Mouse (Mus musculus): ENCODE data around the gene Krtap28-10.

The Krtap28-10 gene

GRCm38 (mm10) chr1:83042380-83042779 lies at the start of gene Krtap28-10:
Krtap28-10 (minus strand) TSS chr1:83042480.
- in situ Hi-C loops (cut with MboI), result no loop called here

GRCm38 (mm10) chr1:83091268-83091667 lies 49.0 kb upstream of the Krtap28-10 start:
- in situ Hi-C loops (cut with MboI), result no loop called here

GRCm38 (mm10) chr1:83084790-83085189 lies 42.5 kb upstream of the Krtap28-10 start:
- in situ Hi-C loops (cut with MboI), result no loop called here

- in situ Hi-C loops (cut with MboI), result no loop called here
Measured at GRCm38 (mm10) chr1:83077016-83077415, 34.7 kb upstream of the Krtap28-10 start.

GRCm38 (mm10) chr1:83076190-83076917 lies 34.1 kb upstream of the Krtap28-10 start:
- in situ Hi-C loops (cut with MboI), result no loop called here

- in situ Hi-C loops (cut with MboI), result no loop called here
Measured at GRCm38 (mm10) chr1:83075526-83076189, 33.4 kb upstream of the Krtap28-10 start.

GRCm38 (mm10) chr1:83067205-83067604 lies 24.9 kb upstream of the Krtap28-10 start:
- in situ Hi-C loops (cut with MboI), result no loop called here

DNA sequence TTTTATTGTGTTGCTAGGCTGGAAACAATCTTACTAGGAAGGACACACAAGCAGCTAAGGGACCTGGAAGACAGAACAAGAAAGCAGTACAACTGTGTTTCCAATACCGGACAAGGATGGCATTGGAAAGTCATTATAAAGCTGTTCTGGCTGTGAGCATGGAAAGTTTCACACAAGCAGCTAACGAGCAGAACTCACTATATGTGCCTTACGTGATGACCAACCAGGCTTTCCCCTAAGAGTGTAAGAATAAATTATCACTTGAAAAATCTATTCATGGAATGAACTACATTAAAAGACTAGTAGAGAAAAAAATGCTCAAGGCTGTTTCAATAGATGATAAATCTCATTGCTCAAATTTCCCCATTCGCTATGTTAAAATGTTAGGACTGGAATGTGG lies 24.3 kb upstream of the Krtap28-10 start:
- in situ Hi-C loops (cut with MboI), result no loop called here

- in situ Hi-C loops (cut with MboI), result no loop called here
Measured at GRCm38 (mm10) chr1:83064851-83065250, 22.6 kb upstream of the Krtap28-10 start.

DNA sequence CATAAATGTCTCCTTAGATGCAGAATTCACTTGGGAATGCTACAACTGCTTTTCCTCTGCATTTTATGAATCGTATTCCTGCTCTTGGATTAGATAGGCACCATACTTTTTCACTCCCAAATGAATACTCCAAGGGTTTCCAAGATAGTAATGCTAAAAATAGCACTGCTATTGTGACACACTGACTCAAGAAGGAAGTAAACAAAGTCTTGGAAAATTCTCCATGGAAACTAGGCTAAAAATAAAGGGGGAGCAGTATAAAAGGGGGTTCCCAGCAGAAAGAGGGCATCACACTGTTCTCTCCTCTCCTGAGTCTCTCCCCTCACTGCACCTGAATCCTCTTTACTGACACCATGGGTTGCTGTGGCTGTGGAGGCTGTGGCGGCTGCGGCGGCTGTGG lies 18.4 kb upstream of the Krtap28-10 start, which contains the start of gene Krtap28-13:
Gene Krtap28-13, plus strand, starts transcription at position 288 of the 400 bp plus-strand sequence.
- in situ Hi-C loops (cut with MboI), result no loop called here

- in situ Hi-C loops (cut with MboI), result no loop called here
Measured at GRCm38 (mm10) chr1:83059278-83059677, 17.0 kb upstream of the Krtap28-10 start, which contains the start of gene A030005K14Rik. A030005K14Rik (minus strand) TSS chr1:83059378.

- in situ Hi-C loops (cut with MboI), result no loop called here
Measured at GRCm38 (mm10) chr1:83058481-83058880, 16.2 kb upstream of the Krtap28-10 start.

- in situ Hi-C loops (cut with MboI), result no loop called here
Measured at GRCm38 (mm10) chr1:83044882-83045427, 2.7 kb upstream of the Krtap28-10 start, which contains the start of gene Gm47969. Gm47969 (plus strand) TSS chr1:83044932.

GRCm38 (mm10) chr1:83039080-83039479 lies 3.2 kb downstream of the Krtap28-10 start:
- in situ Hi-C loops (cut with MboI), result no loop called here

DNA sequence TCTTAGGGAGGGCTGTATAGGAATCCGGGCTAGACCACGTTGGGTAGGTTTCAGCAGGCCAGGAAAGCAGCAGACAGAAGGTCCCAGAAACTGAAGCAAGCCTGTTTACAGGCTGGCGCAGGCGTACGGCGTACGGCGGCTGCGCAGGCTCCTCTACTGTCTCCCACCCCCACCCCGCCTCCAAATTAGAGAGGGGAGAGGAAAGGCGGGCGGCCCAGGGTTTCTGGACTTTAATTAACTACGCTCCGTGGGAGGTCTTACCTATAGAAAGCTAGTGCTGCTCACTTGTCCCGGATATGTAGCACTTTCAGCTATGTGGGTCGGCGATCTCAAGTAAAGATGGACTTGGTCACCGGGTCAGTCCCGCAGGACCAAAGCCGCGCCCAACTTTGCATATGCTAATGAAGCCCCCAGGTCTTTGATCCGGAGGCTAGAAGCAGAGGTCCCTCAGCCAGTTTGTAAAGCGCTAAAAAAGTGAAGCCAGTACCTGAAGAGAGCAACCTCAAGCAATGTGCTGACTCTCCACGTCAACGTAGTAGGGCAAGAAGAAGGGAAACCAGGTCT lies 4.1 kb downstream of the Krtap28-10 start, which contains the start of gene Slc19a3:
Gene Slc19a3, minus strand, starts transcription at position 340 of the 564 bp plus-strand sequence.
- in situ Hi-C loops (cut with MboI), result no loop called here

DNA sequence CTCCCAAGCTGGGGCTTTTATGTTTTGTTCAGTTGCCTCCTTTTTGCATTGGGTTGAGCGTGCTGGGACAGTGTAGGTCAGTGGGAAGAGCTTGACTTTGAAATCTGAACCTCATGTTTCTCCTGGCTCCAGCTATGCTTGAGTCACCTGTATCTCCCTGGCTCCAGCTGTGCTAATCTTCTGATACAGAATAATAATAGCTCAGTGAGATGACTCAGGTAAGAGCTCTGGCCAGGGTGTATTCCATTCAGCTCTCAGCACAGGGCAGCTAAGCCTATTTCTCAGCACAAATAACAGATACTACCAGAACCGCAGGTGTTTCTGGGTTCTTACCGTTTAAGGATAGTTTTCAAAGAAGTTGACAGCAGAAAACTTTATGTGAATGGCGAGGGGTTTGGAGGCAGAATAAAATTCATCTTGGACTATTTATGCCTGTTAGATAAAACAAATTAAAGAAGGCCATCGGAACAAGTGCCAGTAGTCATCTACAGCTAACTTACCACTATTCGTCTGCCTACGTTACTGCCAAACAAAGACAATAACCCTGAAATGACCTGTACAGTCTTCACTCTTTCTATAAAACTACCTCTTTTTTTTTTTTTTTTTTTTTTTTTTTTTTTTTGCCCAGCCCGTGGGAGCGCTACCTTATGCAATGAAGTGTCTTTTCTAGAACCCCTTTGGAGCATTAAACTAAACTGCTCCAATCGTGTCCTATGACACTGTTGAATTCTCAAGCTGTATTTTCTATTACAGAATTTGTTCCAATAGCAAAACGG lies 5.2 kb downstream of the Krtap28-10 start:
- in situ Hi-C loops (cut with MboI), result no loop called here

DNA sequence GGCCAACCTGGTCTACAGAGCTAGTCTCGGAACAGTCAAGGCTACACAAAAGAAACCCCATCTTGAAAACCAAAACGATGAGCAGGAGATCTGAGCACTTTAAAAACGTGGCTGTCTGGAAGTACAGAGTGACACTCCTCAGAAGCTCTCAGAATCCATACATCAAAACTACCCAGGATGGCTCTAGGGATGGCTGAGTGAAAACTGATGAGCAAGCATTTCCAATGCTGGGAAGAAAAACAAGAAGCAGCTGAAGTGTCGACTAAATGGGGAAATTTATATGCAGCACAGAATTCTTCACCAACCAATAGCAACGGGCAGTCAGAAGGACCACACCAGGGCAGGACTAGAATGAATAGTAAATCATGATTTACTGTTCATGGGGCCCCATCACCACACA lies 7.8 kb downstream of the Krtap28-10 start:
- in situ Hi-C loops (cut with MboI), result no loop called here

- in situ Hi-C loops (cut with MboI), result no loop called here
Measured at GRCm38 (mm10) chr1:83032508-83032907, 9.8 kb downstream of the Krtap28-10 start.

GRCm38 (mm10) chr1:83031950-83032349 lies 10.3 kb downstream of the Krtap28-10 start:
- in situ Hi-C loops (cut with MboI), result no loop called here

- in situ Hi-C loops (cut with MboI), result no loop called here
Measured at GRCm38 (mm10) chr1:83016556-83016955, 25.7 kb downstream of the Krtap28-10 start.

- in situ Hi-C loops (cut with MboI), result no loop called here
Measured at GRCm38 (mm10) chr1:83015329-83015879, 26.9 kb downstream of the Krtap28-10 start.

All from mature B cell (primary cell).